Mouse (Mus musculus): ENCODE data around the gene Polr3a.

Polr3a gene

GRCm38 (mm10) chr14:24486773-24487227, at the start of gene Polr3a, which contains the start of gene Rps24:
Gene Polr3a, minus strand, starts transcription at chr14:24487058.
Gene Rps24, plus strand, starts transcription at chr14:24487125.
- peak; percentile 89 for DNase-seq

GRCm38 (mm10) chr14:24534865-24535545, 48.1 kb upstream of the Polr3a start:
- no peak for DNase-seq

DNA sequence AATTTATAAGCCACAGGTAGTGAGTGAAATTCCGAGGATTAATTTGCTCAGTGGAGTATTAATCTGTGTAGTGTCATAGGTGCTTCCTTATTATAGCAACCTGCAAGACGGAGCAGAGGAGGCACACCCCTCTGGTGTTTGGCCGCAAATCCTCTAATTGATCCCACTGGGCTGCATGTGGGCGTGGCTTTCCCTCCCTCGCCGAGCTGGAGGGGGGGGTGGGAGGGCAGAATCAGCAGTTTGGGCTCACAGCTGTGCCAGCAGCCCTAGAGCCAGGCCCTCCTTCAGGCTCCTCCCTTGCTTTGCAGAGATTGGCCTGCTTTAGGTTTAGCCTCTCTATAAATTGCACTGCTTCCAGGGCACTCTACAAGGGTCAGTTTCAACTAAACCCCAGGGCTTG, 43.4 kb upstream of the Polr3a start:
- peak; percentile 34 for DNase-seq

GRCm38 (mm10) chr14:24526440-24526839, 39.6 kb upstream of the Polr3a start:
- DNase-seq, result no peak

- DNase-seq, result no peak
Measured at GRCm38 (mm10) chr14:24525677-24526415, 39.0 kb upstream of the Polr3a start.

GRCm38 (mm10) chr14:24525137-24525536, 38.3 kb upstream of the Polr3a start:
- no peak for DNase-seq

DNA sequence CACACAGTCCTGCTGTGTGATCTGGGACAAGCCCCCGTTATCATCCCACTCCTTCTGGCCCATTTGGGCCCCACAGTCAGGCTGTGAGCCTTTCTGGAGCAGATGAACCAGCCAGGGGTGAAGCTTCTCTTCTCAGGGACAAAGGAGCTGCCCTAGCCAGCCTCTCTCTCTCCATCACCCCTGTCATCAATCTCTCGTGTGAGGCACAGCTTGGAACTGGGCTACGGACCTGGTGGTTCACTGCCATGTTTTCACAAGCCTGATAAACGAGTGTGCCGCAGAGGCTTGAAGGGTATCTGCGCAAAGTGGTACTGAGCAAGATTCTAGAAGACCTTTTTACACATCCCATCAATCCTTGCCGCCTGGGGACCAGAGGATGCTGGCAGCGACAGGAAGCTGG, 34.7 kb upstream of the Polr3a start:
- no peak for DNase-seq

- DNase-seq, result no peak
Measured at GRCm38 (mm10) chr14:24512527-24513161, 25.8 kb upstream of the Polr3a start.

DNA sequence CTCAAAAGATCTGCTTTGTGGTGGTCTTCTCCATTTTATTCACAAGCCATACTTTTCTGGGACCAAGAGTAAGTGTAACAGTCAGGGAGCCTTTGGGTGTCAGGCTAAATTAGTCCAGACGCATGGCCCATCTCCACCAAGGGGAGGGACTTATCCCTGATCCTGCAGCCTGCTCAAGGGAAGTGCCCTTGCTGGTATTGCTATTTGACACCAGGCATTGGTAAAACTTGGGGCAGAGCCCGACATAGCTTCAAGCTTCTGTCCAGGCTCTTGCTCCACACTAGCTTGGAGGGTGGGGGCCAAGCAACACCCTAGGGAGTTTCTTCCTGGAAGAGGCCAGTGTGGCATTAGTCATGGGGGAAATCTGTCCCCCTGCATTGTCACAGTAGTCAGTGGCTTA, 23.8 kb upstream of the Polr3a start:
- no peak for DNase-seq

DNA sequence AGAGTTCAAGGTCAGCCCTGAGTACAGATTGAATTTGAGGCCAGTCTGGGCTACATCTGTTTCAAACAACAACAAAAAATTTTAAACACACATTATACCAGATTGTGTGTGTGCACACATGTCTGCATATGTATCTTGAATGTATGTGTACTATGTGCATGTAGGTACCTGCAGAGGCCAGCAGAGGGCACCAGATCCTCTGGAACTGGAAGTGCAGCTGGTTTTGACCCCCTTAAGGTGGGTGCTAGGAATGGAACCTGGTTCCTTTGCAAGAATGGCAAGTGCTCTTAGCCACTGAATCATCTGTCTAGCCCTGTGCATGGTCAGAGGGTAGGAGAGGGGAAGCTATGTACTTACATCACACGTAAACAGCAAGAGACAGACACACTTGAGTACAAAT, 23.4 kb upstream of the Polr3a start:
- DNase-seq, result no peak

- no peak for DNase-seq
Measured at GRCm38 (mm10) chr14:24509557-24509956, 22.7 kb upstream of the Polr3a start.

- DNase-seq, result no peak
Measured at GRCm38 (mm10) chr14:24508070-24508773, 21.4 kb upstream of the Polr3a start.

DNA sequence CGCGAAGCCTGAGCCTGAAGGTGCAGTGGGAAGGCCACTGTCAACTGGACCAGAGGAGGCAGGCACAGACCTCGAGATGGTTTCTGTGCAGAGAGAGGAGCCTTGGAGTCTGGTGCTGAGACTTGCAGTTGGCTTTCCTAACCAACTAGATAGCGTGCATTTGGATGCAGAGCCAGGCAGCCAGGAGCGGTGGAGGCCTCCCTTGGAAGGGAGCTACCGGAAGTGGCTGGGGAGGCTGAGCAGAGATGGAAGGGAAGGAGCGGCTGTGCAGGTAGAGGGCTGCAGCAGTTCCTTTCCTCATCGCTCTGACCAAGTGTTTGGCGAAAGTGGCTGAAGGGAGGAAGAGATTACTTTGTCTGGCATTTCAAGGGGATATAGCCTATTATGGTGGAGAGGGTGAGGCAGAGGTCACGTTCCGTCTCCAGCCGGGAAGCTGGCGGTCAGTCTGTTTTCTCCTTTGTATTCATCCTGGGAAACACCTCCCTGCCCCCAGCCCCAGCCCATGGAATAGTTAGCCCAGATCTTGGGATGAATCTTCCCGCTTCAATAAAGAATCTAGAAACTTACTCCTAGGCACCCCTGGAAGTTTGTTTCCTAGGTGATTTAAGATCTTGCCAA, 20.7 kb upstream of the Polr3a start:
- no peak for DNase-seq

- no peak for DNase-seq
Measured at GRCm38 (mm10) chr14:24501256-24501655, 14.4 kb upstream of the Polr3a start.

GRCm38 (mm10) chr14:24500845-24501186, 14.0 kb upstream of the Polr3a start:
- DNase-seq, result no peak

DNA sequence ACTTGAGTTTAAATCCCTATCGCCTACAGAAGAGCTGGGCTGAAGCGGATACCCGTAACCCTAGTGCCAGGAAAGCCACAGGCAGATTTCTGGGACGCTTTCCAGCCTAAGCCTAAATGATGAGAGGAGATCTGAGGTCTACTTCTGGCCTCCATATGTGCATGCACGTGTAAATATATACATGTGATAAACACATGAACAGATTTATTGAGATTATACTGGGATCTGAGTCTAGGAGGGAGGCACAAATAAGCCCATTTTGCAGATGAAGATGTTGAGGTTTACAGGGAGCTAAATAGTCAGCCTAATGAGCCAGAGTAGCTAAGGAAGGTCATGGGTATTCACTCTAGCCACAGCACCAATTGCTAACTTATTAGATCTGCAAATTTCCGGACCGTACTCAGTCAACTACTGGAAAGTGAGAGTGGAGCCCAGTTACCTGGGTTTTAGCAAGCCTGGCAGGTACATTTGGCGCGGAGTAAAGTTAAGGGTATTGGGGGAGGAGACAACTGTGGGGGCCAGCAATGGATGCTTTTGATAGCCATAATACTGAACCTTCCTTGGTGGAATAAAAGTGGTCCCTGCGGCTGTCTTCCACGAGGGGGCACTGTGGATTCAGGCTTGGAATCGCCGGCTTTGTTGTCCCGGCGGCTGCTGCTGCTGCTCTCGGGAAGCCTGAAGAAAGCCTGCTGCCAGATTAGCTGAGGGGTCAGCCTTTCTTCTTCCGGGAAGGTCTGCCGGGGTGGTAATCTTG, 13.4 kb upstream of the Polr3a start:
- DNase-seq, result peak; percentile 76

DNA sequence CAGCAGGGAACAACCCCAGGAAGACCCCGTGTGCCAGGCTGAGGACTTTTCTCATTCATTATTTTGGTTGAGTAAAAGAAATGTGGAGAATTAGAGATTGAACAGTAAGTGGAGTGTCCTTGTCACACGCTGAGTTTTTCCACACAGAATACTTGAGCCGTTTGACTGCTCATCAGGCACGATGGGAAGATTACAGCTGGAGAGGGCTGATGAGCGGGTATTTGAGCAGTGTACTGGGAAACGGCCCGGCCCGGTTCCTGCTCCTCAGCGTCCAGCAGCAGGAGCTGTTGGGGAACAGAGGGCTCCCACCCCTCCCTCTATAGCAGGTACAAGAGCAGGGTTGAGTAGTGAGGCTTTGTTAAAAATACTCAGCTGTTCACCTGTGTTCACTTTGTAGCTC, 12.6 kb upstream of the Polr3a start:
- no peak for DNase-seq

- no peak for DNase-seq
Measured at GRCm38 (mm10) chr14:24498561-24499255, 11.8 kb upstream of the Polr3a start.

DNA sequence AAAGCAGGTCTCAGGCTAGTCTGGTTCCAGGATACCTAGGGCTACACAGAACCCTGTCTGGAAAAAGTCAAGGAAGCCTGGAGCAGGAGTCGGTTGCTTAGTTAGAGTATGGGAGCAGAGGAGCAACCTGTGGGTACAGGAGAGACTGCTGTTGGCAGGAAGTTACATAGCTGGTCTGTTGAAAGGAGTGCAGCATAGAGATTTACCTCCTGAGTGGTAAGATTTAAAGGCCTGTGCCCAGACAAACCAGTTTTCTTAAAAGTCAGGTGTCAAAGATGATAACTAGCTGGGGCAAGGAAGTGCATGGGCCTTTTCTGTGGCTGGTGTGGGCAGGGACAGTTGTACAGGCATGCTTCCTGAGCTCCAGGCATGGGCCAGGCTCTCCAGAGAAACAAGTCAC, 10.6 kb upstream of the Polr3a start:
- DNase-seq, result no peak

DNA sequence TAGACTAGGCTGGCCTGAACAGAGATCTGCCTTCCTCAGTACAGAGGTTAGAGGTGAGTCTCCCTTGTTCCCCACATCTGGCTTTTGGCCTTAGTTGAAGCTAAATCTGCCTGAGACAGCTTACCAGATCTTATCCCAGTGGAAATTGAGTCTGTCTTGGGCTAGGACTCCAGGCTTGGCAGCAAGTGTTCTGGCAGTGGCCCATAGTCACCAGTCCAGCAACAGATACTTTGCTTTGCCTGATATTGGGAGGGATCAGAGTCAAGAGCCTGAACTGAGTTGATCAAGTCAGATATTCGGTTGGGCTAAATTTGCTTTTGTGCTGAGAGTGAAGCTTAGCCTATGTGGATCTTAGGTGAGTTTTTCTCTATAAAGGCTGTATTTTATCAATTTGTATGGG, 9.6 kb upstream of the Polr3a start:
- no peak for DNase-seq

GRCm38 (mm10) chr14:24493256-24493655, 6.4 kb upstream of the Polr3a start:
- no peak for DNase-seq

All from liver (tissue).